Mouse (Mus musculus) kidney, adult 2 months (tissue): ENCODE measurements at regions not wholly inside any gene's neighbourhood (a gene's known extent, or its start where the extent isn't known, plus 50 kb on each side); places are given as distances from the start of the nearest gene placed in this dataset.

ENCODE experiments used
- CTCF ChIP-seq: fragments of 200-500 bp; conservative IDR thresholded peaks from 2 replicates; pipeline ENCODE4 v1.5.1; 2011; ENCODE audit warnings: low read depth, mild to moderate bottlenecking, control low read depth, low read length, moderate library complexity, mixed read lengths; ENCODE audit not compliant: insufficient read depth, insufficient read length
- POLR2A ChIP-seq: fragments of 200-500 bp; IDR thresholded peaks from one replicate; pipeline ENCODE4 v1.6.1; 2011; ENCODE audit warnings: low read depth, low read length, control low read depth

- no peak for TF ChIP-seq POLR2A
- TF ChIP-seq CTCF = no peak
These were observed 260.3 kb downstream of the 4933412E24Rik start for GRCm38 (mm10) chr15:59756141-59756540.
